Mouse (Mus musculus) kidney, postnatal 0 days (tissue): ENCODE data around the gene Wtip. TPM values are rescaled to one million over a fixed set of nuclear protein-coding genes. Genes with fewer than 3 reads are reported as not detected.

Experiments used
- ATAC-seq: fragments of 200-750 bp; cut with Nextera tagmentation; replicated peaks from 2 replicates; pipeline ENCODE4 v1.8.0; 2017; ENCODE audit warnings: low read depth, moderate number of reproducible peaks, moderate TSS enrichment, moderate library complexity; ENCODE audit not compliant: low FRiP score
- DNase-seq: peaks from one replicate; pipeline ENCODE4 v3.0.0-alpha.2; 2016; ENCODE audit warnings: low spot score
- H3K27ac ChIP-seq: fragments of 300-500 bp; sonication (generic); 2 replicates; pipeline ENCODE4 v1.5.1; 2014; ENCODE audit warnings: mild to moderate bottlenecking
- H3K27me3 ChIP-seq: fragments of 300-500 bp; sonication (generic); 2 replicates; pipeline ENCODE4 v1.6.1; 2014; ENCODE audit warnings: low read length, mixed read lengths; ENCODE audit not compliant: insufficient read depth
- H3K36me3 ChIP-seq: fragments of 300-500 bp; sonication (generic); 2 replicates; pipeline ENCODE4 v1.6.1; 2014; ENCODE audit warnings: low read length, mixed read lengths; ENCODE audit not compliant: insufficient read depth
- H3K4me1 ChIP-seq: fragments of 300-500 bp; sonication (generic); replicated peaks from 2 replicates; pipeline ENCODE4 v1.6.1; 2014; ENCODE audit warnings: antibody characterized with exemption, low read length, mixed read lengths; ENCODE audit not compliant: insufficient read depth
- H3K4me2 ChIP-seq: fragments of 300-500 bp; sonication (generic); 2 replicates; pipeline ENCODE4 v1.6.1; 2014; ENCODE audit warnings: mild to moderate bottlenecking, low read length, moderate library complexity, mixed read lengths
- H3K4me3 ChIP-seq: fragments of 300-500 bp; sonication (generic); replicated peaks from 2 replicates; pipeline ENCODE4 v1.5.1; 2014; ENCODE audit warnings: low read depth, low read length
- H3K9ac ChIP-seq: fragments of 300-500 bp; sonication (generic); 2 replicates; pipeline ENCODE4 v1.6.1; 2014; ENCODE audit warnings: low read depth, low read length
- H3K9me3 ChIP-seq: fragments of 300-500 bp; sonication (generic); replicated peaks from 2 replicates; pipeline ENCODE4 v1.6.1; 2016; ENCODE audit warnings: low read length, inconsistent platforms, mixed read lengths
- CTCF ChIP-seq: IDR thresholded peaks from 2 replicates; pipeline ENCODE4 v1.5.1; 2016; ENCODE audit warnings: antibody characterized with exemption, low read depth, mild to moderate bottlenecking, moderate library complexity
- WGBS: fragments of 180-500 bp; shearing (Covaris S2); extraction: QIAGEN DNeasy Blood & Tissue Kit; methylation state at CpG from one replicate; pipeline ENCODE4 v1.1.7; 2014; 5-methylcytosine and 5-hydroxymethylcytosine counted together
- polyA plus RNA-seq: library from polyadenylated mRNA; unstranded; fragments of >200 nt; fragmentation: Nextera tagmentation; extraction: Ambion mirVana; gene quantifications from 2 replicates; pipeline ENCODE4 v1.2.1, GENCODE M21; 2015

Gene Wtip
- polyA plus RNA-seq, 1 experiment from 2014 or later: 8.0 TPM

DNA sequence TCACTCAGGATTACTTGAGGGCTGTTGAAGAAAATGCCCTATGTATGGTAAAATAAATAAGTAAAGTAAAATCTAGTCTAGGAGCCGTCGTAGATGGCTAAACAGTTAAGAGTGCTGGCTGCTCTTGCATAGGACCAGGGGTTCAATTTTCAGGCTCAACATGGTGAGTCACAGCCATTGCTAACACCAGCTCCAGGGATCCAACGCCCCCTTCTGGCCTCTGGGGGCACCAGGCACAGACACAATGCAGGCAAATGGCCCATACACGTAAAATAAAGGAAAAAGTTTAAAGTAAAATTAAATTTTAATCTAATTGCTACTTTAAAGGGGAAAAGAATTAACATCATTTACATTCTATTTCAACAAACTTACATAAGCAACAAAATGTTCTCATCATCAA lies 33.8 kb upstream of the Wtip start:
- peaks cover 21% of the 10 kb centered on the region for H3K36me3 ChIP-seq
- TF ChIP-seq CTCF: peak; percentile 58
- no peaks in the 10 kb centered on the region for H3K27me3 ChIP-seq
- ATAC-seq (no peak), DNase-seq (peak; percentile 54)
- no peak overlapping the region for H3K9ac ChIP-seq
- no peaks in the 10 kb centered on the region for H3K9me3 ChIP-seq
- H3K4me1 ChIP-seq: no peaks in the 10 kb centered on the region
- H3K27ac ChIP-seq: no peak overlapping the region
- WGBS: 48% methylated on average over 4 of the region's 4 CpGs
- no peak overlapping the region for H3K4me3 ChIP-seq
- no peak overlapping the region for H3K4me2 ChIP-seq

DNA sequence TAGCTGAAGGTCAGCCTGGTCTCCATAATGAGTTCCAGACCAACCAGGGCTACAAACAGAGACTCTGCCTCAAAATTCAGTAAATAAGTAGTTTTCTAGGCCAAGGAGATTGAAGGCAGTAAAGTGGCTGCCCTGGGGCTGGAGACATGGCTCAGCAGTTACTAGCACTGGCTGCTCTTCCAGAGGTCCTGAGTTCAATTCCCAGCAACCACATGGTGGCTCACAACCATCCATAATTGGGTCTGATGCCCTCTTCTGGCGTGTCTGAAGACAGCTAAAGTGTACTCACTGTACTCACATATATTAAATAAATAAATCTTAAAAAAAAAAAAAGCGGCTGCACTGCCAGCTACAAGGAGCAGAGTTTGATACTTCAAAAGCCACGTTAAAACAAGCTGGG lies 32.9 kb upstream of the Wtip start:
- no peaks in the 10 kb centered on the region for H3K9me3 ChIP-seq
- no peak overlapping the region for H3K4me3 ChIP-seq
- ATAC-seq: no peak
- TF ChIP-seq CTCF: peak; percentile 16; the same call in 1 of the 2 replicates
- H3K36me3 ChIP-seq: peaks cover 30% of the 10 kb centered on the region
- H3K4me2 ChIP-seq: no peak overlapping the region
- no peaks in the 10 kb centered on the region for H3K4me1 ChIP-seq
- H3K27me3 ChIP-seq: no peaks in the 10 kb centered on the region
- 80% methylated on average over 3 of the region's 3 CpGs for WGBS
- no peak overlapping the region for H3K9ac ChIP-seq
- no peak for DNase-seq
- no peak overlapping the region for H3K27ac ChIP-seq

GRCm38 (mm10) chr7:34164671-34165070 lies 31.6 kb upstream of the Wtip start:
- ATAC-seq (no peak), DNase-seq (no peak)
- Histone ChIP-seq H3K9ac (no peak overlapping the region), H3K4me1 (no peaks in the 10 kb centered on the region), H3K27me3 (no peaks in the 10 kb centered on the region), H3K4me3 (no peak overlapping the region), H3K27ac (no peak overlapping the region), H3K9me3 (no peaks in the 10 kb centered on the region), H3K4me2 (no peak overlapping the region), H3K36me3 (peaks cover 41% of the 10 kb centered on the region)
- no peak for TF ChIP-seq CTCF
- WGBS: 91% methylated on average over 7 of the region's 7 CpGs

DNA sequence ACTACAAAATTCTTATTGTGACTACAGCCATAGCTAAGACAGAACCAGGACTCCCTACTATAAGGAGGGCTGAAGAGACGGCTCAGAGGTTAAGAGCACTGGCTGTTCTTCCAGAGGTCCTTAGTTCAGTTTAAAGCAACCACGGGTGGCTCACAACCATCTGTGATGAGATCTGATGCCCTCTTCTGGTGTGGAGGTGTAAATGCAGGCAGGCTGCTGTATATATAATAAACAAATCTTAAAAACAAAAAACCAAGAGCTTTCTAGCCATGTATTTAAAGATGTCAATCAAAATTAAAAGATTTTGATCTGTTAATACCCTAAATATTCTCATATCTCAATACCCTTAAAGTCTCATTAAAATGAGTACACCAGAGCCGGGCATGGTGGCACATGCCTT lies 26.1 kb upstream of the Wtip start:
- Histone ChIP-seq H3K27ac (no peak overlapping the region), H3K4me3 (no peak overlapping the region), H3K27me3 (no peaks in the 10 kb centered on the region), H3K4me1 (no peaks in the 10 kb centered on the region), H3K36me3 (peaks cover 78% of the 10 kb centered on the region), H3K4me2 (no peak overlapping the region), H3K9ac (no peak overlapping the region), H3K9me3 (no peaks in the 10 kb centered on the region)
- ATAC-seq (no peak), DNase-seq (no peak)
- TF ChIP-seq CTCF: no peak
- 90% methylated on average over 3 of the region's 3 CpGs for WGBS

- ATAC-seq (no peak), DNase-seq (no peak)
- no peak for TF ChIP-seq CTCF
- no peaks in the 10 kb centered on the region for H3K4me1 ChIP-seq
- no peaks in the 10 kb centered on the region for H3K9me3 ChIP-seq
- H3K27ac ChIP-seq: no peak overlapping the region
- no peak overlapping the region for H3K4me2 ChIP-seq
- WGBS: 97% methylated on average over 3 of the region's 3 CpGs
- no peak overlapping the region for H3K4me3 ChIP-seq
- no peak overlapping the region for H3K9ac ChIP-seq
- H3K27me3 ChIP-seq: no peaks in the 10 kb centered on the region
- H3K36me3 ChIP-seq: peaks cover 82% of the 10 kb centered on the region
Measured at GRCm38 (mm10) chr7:34157994-34158393, 24.9 kb upstream of the Wtip start.

- TF ChIP-seq CTCF: no peak
- H3K4me1 ChIP-seq: no peaks in the 10 kb centered on the region
Measured at GRCm38 (mm10) chr7:34147193-34147592, 14.1 kb upstream of the Wtip start.

GRCm38 (mm10) chr7:34141123-34141522 lies 8.1 kb upstream of the Wtip start:
- H3K36me3 ChIP-seq: peaks cover 53% of the 10 kb centered on the region
- H3K4me3 ChIP-seq: no peak overlapping the region
- H3K4me2 ChIP-seq: no peak overlapping the region
- no peaks in the 10 kb centered on the region for H3K9me3 ChIP-seq
- H3K4me1 ChIP-seq: no peaks in the 10 kb centered on the region
- ATAC-seq (no peak), DNase-seq (no peak)
- no peaks in the 10 kb centered on the region for H3K27me3 ChIP-seq
- TF ChIP-seq CTCF: no peak
- no peak overlapping the region for H3K9ac ChIP-seq
- WGBS: 97% methylated on average over 13 of the region's 13 CpGs
- H3K27ac ChIP-seq: no peak overlapping the region

More at GRCm38 (mm10) chr7:34147193-34147592, 14.1 kb upstream of the Wtip start:
- 93% methylated on average over 4 of the region's 4 CpGs for WGBS
- DNase-seq: no peak
- Histone ChIP-seq H3K9ac (no peak overlapping the region), H3K9me3 (no peaks in the 10 kb centered on the region), H3K4me2 (no peak overlapping the region), H3K27ac (no peak overlapping the region), H3K27me3 (no peaks in the 10 kb centered on the region), H3K36me3 (peaks cover 81% of the 10 kb centered on the region), H3K4me3 (no peak overlapping the region)
- ATAC-seq: no peak
